Mouse (Mus musculus): ENCODE data around the gene Pdzk1ip1.

Pdzk1ip1 gene

GRCm38 (mm10) chr4:115075204-115075915 is 13.1 kb upstream of the Pdzk1ip1 start:
- in situ Hi-C loops (cut with MboI): no loop called here

DNA sequence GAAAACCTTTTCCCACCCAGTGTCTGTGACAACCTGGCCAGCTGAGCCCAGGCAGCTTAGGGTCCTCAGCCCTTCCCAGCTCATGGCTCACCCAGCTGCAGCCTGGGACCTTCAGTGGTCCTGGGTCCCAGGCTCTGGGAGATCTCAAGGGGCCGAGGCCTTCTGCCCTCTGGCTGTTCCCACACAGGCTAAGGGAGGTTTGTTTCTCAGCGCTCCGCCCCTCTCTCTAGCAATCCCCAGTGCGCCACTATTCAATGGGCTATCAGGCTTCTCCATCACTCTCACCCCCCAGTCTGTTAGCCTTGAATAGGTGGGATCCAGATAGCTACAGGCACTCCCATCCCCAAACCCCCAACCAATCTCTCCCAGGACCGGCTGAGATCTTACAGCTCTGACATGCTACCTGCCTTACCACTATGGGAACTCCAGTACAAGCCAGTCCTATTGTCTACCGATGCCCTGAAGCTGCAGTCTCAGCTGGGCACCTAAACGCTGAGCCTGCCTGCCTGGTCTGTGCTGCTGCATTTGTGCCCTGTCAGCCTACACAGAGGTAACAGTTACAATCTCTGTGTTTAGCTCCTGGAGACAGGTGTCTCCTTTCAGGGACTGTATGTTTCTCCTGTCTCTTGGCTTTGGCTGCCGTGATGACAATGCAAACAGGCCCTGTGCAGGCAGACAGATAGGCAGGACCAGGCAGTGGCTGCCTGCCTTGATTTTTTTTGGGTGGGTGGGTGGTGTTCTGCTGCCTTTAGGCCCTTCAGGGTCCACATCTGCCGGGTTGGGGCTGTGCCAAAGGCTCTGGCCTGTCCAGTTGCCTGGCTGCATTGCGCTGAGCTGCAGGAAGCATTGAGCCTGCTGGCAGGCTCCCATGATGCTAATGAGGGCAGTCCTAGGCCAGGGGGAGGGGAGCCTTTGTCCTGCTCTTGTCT is 9.4 kb upstream of the Pdzk1ip1 start:
- in situ Hi-C loops (cut with MboI): no loop called here

DNA sequence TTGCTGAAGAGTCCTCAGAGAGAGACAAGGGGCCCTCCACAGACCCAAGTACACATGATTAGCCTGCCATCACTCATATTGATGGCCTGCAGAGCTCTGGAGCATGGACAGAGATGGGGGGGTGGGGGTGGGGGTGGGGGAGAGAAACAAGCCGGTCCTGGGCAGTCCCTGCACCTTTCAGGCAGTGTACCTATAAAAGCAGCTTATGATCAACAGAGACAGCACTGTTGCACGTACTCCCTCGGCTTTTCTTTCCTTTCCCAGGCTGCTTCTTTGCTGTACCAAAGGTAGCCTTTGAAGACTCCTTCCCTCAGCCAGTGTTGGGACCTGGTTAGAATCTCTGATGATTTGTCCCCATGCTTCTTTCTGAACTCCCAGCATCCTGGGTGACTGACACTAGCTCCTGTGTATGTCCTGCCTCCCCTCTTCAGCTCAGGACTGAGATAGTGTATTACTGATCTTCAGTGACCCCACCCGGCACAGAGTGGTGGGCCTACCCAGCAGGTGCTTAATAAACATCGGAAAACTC is 8.6 kb upstream of the Pdzk1ip1 start:
- in situ Hi-C loops (cut with MboI): no loop called here

- in situ Hi-C loops (cut with MboI): no loop called here
Measured at GRCm38 (mm10) chr4:115083031-115083430, 5.5 kb upstream of the Pdzk1ip1 start.

DNA sequence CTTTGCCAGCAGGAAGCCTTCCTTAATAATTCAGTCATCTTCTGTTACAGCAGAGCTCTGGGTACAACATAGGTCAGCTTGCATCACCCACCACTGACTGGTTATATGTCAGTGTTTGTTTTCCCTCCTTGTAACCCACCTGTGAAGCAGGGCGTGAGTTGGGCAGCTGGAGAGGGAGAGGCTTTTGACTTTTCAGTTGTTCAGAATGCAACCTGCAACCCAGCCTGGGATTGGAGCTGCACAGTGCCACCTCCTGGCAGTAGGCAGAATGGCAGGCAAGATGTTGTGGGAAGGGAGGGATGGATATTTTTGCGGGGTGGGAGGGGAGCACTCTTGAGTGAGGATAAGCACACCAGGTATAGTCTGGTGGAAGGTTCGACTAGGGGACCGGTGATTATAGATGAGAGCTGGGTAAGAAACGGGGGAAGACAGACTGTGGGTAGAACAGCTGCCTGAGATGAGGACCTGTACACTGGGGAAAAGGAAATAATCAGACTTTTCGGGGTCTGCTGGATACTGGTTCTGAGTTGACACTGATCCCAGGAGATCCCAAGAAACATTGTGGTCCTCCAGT is 2.9 kb upstream of the Pdzk1ip1 start:
- in situ Hi-C loops (cut with MboI): no loop called here

- in situ Hi-C loops (cut with MboI): no loop called here
Measured at GRCm38 (mm10) chr4:115086257-115086656, 2.3 kb upstream of the Pdzk1ip1 start.

DNA sequence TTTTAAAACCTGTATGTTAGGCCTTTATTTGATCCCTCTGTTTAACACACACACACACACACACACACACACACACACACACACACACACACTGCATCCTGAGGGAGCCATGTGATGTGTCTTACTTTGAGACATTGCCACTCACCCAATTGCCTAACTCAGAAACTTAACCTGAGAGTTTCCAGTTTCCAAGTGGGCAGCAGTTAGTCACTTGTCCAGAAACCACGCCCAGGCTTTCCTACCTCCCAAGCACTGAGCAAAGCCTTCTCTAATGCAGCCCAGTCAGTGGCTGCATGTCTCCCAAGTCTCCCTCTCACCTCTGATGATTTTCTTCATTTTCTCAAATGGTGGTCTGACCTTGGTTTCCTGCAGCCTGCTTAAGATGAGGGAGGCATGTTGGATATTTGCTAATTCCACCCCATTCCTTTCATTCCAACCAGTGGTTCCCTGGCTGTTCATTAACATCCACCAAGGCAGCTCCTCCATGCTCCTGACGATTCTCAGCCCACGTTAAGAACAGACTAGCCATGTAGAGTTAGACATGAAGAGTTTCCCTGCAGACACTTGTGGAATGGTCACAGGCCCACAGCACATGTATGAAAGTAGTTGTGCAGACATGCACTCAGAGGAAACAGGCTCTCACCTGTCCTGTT is 1.6 kb upstream of the Pdzk1ip1 start:
- in situ Hi-C loops (cut with MboI): no loop called here

- in situ Hi-C loops (cut with MboI): no loop called here
Measured at GRCm38 (mm10) chr4:115090592-115090991, 2.1 kb downstream of the Pdzk1ip1 start.

- in situ Hi-C loops (cut with MboI): no loop called here
Measured at GRCm38 (mm10) chr4:115091806-115092205, 3.3 kb downstream of the Pdzk1ip1 start.

GRCm38 (mm10) chr4:115093331-115093864 is 4.9 kb downstream of the Pdzk1ip1 start:
- in situ Hi-C loops (cut with MboI): no loop called here

- in situ Hi-C loops (cut with MboI): no loop called here
Measured at GRCm38 (mm10) chr4:115094056-115094455, 5.5 kb downstream of the Pdzk1ip1 start.

GRCm38 (mm10) chr4:115095671-115096434 is 7.3 kb downstream of the Pdzk1ip1 start:
- in situ Hi-C loops (cut with MboI): no loop called here

- in situ Hi-C loops (cut with MboI): no loop called here
Measured at GRCm38 (mm10) chr4:115096435-115097145, 8.1 kb downstream of the Pdzk1ip1 start.

DNA sequence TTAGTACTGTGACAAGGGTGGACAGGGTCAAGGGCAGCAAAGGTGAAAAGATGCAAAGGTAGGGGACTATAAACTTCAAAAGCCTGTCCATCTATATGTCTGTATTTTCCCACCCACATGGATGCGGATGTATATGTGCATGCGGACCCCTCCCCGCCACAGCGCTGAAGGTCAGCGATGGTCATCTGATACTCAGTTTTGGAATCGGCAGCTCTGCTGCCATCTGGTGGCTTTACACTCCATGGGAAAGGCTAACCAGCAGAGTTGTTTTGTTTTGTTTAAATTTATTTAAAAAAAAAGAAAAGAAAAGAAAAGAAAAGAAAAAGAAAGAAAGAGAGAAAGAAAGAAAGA is 8.6 kb downstream of the Pdzk1ip1 start:
- in situ Hi-C loops (cut with MboI): no loop called here

GRCm38 (mm10) chr4:115101682-115102081 is 13.2 kb downstream of the Pdzk1ip1 start:
- in situ Hi-C loops (cut with MboI): no loop called here

DNA sequence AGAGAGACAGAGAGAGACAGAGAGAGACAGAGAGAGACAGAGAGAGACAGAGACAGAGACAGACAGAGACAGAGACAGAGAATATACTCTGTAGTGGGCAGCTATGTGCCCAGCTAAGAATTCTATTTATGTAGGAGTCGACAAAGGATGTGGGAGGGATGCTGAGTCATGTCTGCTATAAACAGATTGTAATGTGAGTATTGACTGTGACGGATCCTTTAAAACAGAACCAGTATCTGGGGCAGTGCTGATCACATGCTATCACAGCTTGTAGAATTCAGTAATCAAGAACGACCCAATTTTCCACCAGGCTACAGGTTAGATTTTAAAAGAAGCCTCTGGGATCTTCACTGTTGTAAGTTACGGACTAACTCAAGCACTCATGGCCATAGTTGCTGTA is 15.0 kb downstream of the Pdzk1ip1 start:
- in situ Hi-C loops (cut with MboI): no loop called here

DNA sequence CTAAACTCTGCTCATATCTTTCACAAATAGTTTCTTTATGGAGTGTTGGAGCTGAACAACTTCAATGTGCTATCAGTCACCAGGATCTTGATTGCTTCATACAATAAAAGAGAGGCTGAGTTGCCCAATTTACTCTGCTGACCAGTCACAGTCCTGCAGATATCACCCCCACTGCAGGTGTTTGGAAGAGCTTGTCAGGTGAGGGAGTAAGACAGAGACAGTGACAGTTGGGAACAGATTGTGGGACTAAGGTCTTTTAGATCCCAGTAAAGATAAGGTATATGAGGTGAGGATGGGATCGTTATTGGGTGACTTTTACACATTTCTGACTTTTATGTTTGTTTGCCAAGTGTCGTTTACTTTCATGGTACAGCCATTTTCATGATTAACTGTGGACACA is 22.7 kb downstream of the Pdzk1ip1 start:
- in situ Hi-C loops (cut with MboI): no loop called here

DNA sequence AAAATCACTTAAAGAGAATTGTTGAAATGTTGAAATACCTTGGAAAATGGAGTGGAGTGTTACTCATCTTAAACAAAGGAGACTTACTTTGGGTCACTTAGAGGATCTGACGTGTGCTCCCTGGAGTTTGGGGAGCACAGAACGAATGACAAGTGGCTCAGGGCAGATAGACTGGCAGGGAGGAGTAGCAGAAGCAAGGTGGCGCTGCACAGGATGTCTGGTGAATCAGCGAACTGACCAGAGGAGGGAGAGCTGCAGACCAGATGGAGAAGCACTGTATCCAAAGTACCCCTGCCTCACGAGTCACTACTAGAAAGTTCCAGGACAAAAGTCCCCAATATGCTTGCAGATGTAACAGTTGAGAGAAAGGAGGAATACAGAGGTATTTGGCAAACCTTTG is 24.8 kb downstream of the Pdzk1ip1 start:
- in situ Hi-C loops (cut with MboI): no loop called here

GRCm38 (mm10) chr4:115119642-115120041 is 31.1 kb downstream of the Pdzk1ip1 start:
- in situ Hi-C loops (cut with MboI): no loop called here

- in situ Hi-C loops (cut with MboI): no loop called here
Measured at GRCm38 (mm10) chr4:115121162-115121561, 32.7 kb downstream of the Pdzk1ip1 start.
